Mouse (Mus musculus): ENCODE results near the gene Zfp950. TPM values are rescaled to one million over a fixed set of nuclear protein-coding genes. Genes with fewer than 3 reads are reported as not detected.
A peak's percentile ranks its signal among the peaks of the same experiment; 100 is the strongest.
"Not testable (repeated sequence)": the region's sequence is repeated elsewhere in the genome, so short reads cannot be mapped to it uniquely, and the experiment has no call there.

Gene Zfp950
- polyA plus RNA-seq (2015; fragmentation: Nextera tagmentation; extraction: Ambion mirVana) = 25.8 and 28.3 TPM in 2 replicates

GRCm38 (mm10) chr19:61140342-61141206 is at the start of gene Zfp950:
Gene Zfp950, minus strand, starts transcription at chr19:61140840.
- under 1% methylated on average over 18 of the region's 18 CpGs for WGBS
- H3K27me3 ChIP-seq (replicated peaks; ENCODE audit: control insufficient read depth, insufficient read depth, low read length) = no peaks in the 10 kb centered on the region
- H3K9me3 ChIP-seq (ENCODE audit: control insufficient read depth) = no peaks in the 10 kb centered on the region
- H3K4me1 ChIP-seq (replicated peaks; ENCODE audit: control insufficient read depth, insufficient read depth, low read length) = peaks cover 6% of the 10 kb centered on the region
- H3K4me2 ChIP-seq (replicated peaks; ENCODE audit: low read depth) = peak within 1 kb of the TSS; percentile 82
- H3K36me3 ChIP-seq (ENCODE audit: control insufficient read depth, insufficient read depth) = no peaks in the 10 kb centered on the region
- peak within 1 kb of the TSS; percentile 79 for H3K27ac ChIP-seq (ENCODE audit: low read depth, low read length)
- peak; percentile 100 for ATAC-seq
- peak within 1 kb of the TSS; percentile 80 for H3K4me3 ChIP-seq (ENCODE audit: low read depth, low read length)
- no peak for TF ChIP-seq CTCF (IDR thresholded peaks at IDR 0.05; ENCODE audit: low read depth)
- peak within 1 kb of the TSS; percentile 72 for H3K9ac ChIP-seq (ENCODE audit: low read depth, low read length)

DNA sequence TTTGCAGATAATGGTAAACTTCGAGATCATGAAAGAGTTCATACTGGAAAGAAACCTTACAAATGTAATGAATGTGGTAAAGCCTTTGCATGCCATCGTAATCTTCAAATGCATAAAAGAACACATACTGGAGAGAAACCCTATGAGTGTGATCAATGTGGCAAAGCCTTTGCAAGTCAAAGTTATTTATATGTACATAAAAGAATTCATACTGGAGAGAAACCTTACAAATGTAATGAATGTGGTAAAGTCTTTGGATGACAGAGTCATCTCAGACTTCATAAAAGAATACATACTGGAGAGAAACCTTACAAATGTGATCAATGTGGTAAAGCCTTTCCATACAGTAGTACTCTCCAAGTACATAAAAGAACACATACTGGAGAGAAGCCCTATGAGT is 43.0 kb upstream of the Zfp950 start, which contains the start of gene Gm6020:
Gene Gm6020, plus strand, starts transcription at position 301 of the 400 bp plus-strand sequence.
- H3K9ac ChIP-seq (ENCODE audit: low read depth, low read length); H3K4me2 ChIP-seq (replicated peaks; ENCODE audit: low read depth); H3K27me3 ChIP-seq (replicated peaks; ENCODE audit: control insufficient read depth, insufficient read depth, low read length); H3K36me3 ChIP-seq (ENCODE audit: control insufficient read depth, insufficient read depth); H3K27ac ChIP-seq (ENCODE audit: low read depth, low read length); ATAC-seq; H3K4me3 ChIP-seq (ENCODE audit: low read depth, low read length); H3K4me1 ChIP-seq (replicated peaks; ENCODE audit: control insufficient read depth, insufficient read depth, low read length): not testable (repeated sequence)
- WGBS = 90% methylated on average over 2 of the region's 2 CpGs
- peaks cover 17% of the 10 kb centered on the region; the same call in 1 of the 2 replicates for H3K9me3 ChIP-seq (ENCODE audit: control insufficient read depth)

GRCm38 (mm10) chr19:61175756-61176324 is 35.2 kb upstream of the Zfp950 start, which contains the start of gene Gm7102:
Gene Gm7102, minus strand, starts transcription at chr19:61176309.
- H3K4me3 ChIP-seq (ENCODE audit: low read depth, low read length) = peak within 1 kb of the TSS; percentile 18
- WGBS = 42% methylated on average over 39 of the region's 39 CpGs
- H3K9ac ChIP-seq (ENCODE audit: low read depth, low read length) = no peak within 1 kb of the TSS
- H3K4me1 ChIP-seq (replicated peaks; ENCODE audit: control insufficient read depth, insufficient read depth, low read length) = no peaks in the 10 kb centered on the region
- no peaks in the 10 kb centered on the region for H3K9me3 ChIP-seq (ENCODE audit: control insufficient read depth)
- peak within 1 kb of the TSS; percentile 59 for H3K4me2 ChIP-seq (replicated peaks; ENCODE audit: low read depth)
- H3K27ac ChIP-seq (ENCODE audit: low read depth, low read length) = no peak within 1 kb of the TSS
- ATAC-seq = no peak; the same call in 1 of the 2 replicates
- TF ChIP-seq CTCF (IDR thresholded peaks at IDR 0.05; ENCODE audit: low read depth) = no peak
- H3K36me3 ChIP-seq (ENCODE audit: control insufficient read depth, insufficient read depth) = peaks cover 3% of the 10 kb centered on the region; the same call in 1 of the 2 replicates
- H3K27me3 ChIP-seq (replicated peaks; ENCODE audit: control insufficient read depth, insufficient read depth, low read length) = no peaks in the 10 kb centered on the region

DNA sequence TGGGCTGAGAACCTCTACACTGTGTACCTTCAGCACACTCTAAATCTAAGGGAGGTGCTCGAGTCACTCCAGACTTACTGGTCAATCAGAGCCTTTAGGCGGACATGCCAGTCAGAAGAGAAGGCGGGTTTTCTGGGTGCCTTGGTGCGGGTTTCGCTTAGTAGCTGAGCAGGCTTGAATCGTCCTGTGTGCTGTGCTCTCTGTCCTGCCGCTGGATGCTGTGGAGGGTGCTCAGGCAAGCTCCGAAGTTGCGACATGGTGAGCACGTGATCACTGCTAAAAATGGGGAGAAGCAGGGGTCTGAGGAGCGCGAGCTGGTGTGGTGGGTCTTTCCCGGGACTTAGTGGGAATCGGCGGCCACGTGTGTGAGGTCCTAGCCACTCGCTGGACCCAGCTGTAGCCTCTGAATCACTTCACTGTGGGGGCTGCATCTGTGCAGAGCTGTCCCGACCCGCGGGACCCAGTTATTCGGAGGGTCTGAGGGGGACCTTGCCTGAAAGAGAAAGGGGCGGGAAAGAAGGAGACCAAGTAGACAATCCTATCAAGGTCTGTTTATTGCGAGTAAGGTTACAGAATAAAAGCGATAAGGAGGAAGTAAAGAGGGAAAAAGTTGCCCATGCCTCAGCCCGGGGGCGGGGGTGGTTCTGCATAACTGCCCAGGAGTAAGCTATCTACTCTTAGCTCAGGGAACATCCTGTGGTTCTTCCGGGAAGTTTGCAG is 11.2 kb upstream of the Zfp950 start:
- H3K36me3 ChIP-seq (ENCODE audit: control insufficient read depth, insufficient read depth) = no peaks in the 10 kb centered on the region
- H3K4me1 ChIP-seq (replicated peaks; ENCODE audit: control insufficient read depth, insufficient read depth, low read length) = no peaks in the 10 kb centered on the region
- no peaks in the 10 kb centered on the region for H3K27me3 ChIP-seq (replicated peaks; ENCODE audit: control insufficient read depth, insufficient read depth, low read length)
- no peaks in the 10 kb centered on the region for H3K9me3 ChIP-seq (ENCODE audit: control insufficient read depth)
- WGBS = 3% methylated on average over 27 of the region's 27 CpGs
- no peak for TF ChIP-seq CTCF (IDR thresholded peaks at IDR 0.05; ENCODE audit: low read depth)
- H3K4me3 ChIP-seq (ENCODE audit: low read depth, low read length) = peak overlapping the region; percentile 49
- peak overlapping the region; percentile 46 for H3K9ac ChIP-seq (ENCODE audit: low read depth, low read length)
- peak; percentile 80 for ATAC-seq
- H3K4me2 ChIP-seq (replicated peaks; ENCODE audit: low read depth) = peak overlapping the region; percentile 85
- H3K27ac ChIP-seq (ENCODE audit: low read depth, low read length) = peak overlapping the region; percentile 50

DNA sequence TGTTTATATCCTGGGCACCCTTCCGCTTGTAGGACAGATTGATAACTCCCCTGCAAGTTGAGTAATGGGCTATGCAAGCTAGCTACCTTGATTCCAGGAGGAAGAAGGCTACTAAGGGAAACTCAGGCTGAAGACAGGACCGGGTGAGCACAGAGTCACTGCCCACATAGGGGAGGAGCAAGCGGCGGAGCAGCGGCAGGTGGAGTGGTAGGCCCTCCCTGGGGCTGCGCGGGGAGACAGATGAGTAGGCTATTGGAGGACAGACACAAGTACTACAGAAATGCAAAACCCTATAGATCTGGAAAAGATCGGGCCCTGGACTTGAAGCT is 10.7 kb upstream of the Zfp950 start:
- peak overlapping the region; percentile 50; the same call in 1 of the 2 replicates for H3K27ac ChIP-seq (ENCODE audit: low read depth, low read length)
- H3K9ac ChIP-seq (ENCODE audit: low read depth, low read length) = no peak overlapping the region; the same call in 1 of the 2 replicates
- peak overlapping the region; percentile 85 for H3K4me2 ChIP-seq (replicated peaks; ENCODE audit: low read depth)
- no peaks in the 10 kb centered on the region for H3K27me3 ChIP-seq (replicated peaks; ENCODE audit: control insufficient read depth, insufficient read depth, low read length)
- ATAC-seq = peak; percentile 92
- H3K36me3 ChIP-seq (ENCODE audit: control insufficient read depth, insufficient read depth) = no peaks in the 10 kb centered on the region
- H3K9me3 ChIP-seq (ENCODE audit: control insufficient read depth) = no peaks in the 10 kb centered on the region
- no peak for TF ChIP-seq CTCF (IDR thresholded peaks at IDR 0.05; ENCODE audit: low read depth)
- no peaks in the 10 kb centered on the region for H3K4me1 ChIP-seq (replicated peaks; ENCODE audit: control insufficient read depth, insufficient read depth, low read length)
- peak overlapping the region; percentile 49 for H3K4me3 ChIP-seq (ENCODE audit: low read depth, low read length)
- 4% methylated on average over 8 of the region's 8 CpGs for WGBS

DNA sequence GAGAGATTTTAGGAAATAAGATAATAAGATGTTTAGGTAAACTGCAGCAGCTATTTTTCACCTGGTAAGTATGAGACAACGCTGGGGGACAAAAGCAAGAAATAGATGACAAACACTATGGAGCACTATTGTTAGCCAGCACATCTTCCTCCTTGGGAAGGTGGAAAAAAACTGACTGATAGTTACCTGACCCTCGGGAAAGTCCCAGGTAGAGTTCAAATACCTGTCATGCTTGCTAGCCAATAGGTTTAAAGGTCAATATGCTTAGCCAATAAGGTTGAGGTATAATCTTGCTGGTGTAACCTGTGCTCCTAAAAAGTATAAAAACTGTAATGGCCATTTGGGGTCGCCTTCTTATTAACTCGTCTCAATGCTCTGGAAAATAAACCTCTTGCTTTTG is 659 bp upstream of the Zfp950 start:
- Histone ChIP-seq H3K4me2 (replicated peaks; ENCODE audit: low read depth) (peak overlapping the region; percentile 82), H3K4me3 (ENCODE audit: low read depth, low read length) (peak overlapping the region; percentile 80), H3K9me3 (ENCODE audit: control insufficient read depth) (no peaks in the 10 kb centered on the region), H3K27ac (ENCODE audit: low read depth, low read length) (peak overlapping the region; percentile 79), H3K9ac (ENCODE audit: low read depth, low read length) (peak overlapping the region; percentile 72; the same call in 1 of the 2 replicates), H3K4me1 (replicated peaks; ENCODE audit: control insufficient read depth, insufficient read depth, low read length) (peaks cover 6% of the 10 kb centered on the region), H3K36me3 (ENCODE audit: control insufficient read depth, insufficient read depth) (no peaks in the 10 kb centered on the region), H3K27me3 (replicated peaks; ENCODE audit: control insufficient read depth, insufficient read depth, low read length) (no peaks in the 10 kb centered on the region)
- no peak for ATAC-seq
- TF ChIP-seq CTCF (IDR thresholded peaks at IDR 0.05; ENCODE audit: low read depth) = no peak
- WGBS = 15% methylated on average over 4 of the region's 4 CpGs
